Mouse (Mus musculus) gastrocnemius, adult 2 months (tissue): ENCODE measurements around the gene Hdhd3. TPM values are rescaled to one million over a fixed set of nuclear protein-coding genes. Genes with fewer than 3 reads are reported as not detected.

Source experiments
- DNase-seq: peaks from one replicate; pipeline ENCODE4 v3.0.0; 2022
- H3K27ac ChIP-seq: fragments of 200-600 bp; 2 replicates; pipeline ENCODE4 v1.8.1; 2022; ENCODE audit warnings: mild to moderate bottlenecking
- H3K4me3 ChIP-seq: fragments of 200-600 bp; 2 replicates; pipeline ENCODE4 v1.8.1; 2022; ENCODE audit warnings: mild to moderate bottlenecking, moderate library complexity
- CTCF ChIP-seq: fragments of 200-600 bp; IDR thresholded peaks from 2 replicates; pipeline ENCODE4 v1.8.1; 2022; ENCODE audit warnings: antibody characterized with exemption, mild to moderate bottlenecking, moderate library complexity
- intact Hi-C: fragments of 180-260 bp; cut with DNase I; formaldehyde crosslinking; loops from one replicate; pipeline ENCODE4 v1.15.1; 2025
- total RNA-seq, 2 experiments: library from RNA; stranded (reverse); gene quantifications; 2 replicates each; pipeline ENCODE4 v1.2.3; 2021

The Hdhd3 gene
- total RNA-seq, 2 experiments from 2014 or later = 1.3 to 1.6 TPM

DNA sequence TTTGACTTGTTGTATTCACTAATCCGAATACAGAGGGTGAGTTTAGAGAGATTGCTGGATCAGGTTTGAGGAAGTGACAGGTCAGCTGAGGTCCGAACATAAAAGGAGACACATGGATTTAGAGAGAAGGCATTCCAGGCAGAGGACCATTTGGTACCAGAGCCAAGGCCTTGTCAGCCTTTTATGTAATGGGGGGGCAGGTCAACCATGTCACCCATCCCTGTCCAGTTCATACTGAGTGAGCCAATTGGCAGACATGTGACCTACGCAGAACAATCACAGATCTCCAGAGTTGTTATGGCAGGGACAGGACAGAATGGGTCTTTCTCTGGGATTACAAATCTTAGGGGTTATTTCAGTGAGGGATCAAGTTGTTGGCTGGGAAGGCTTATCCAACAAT, 2.7 kb upstream of the Hdhd3 start:
- Histone ChIP-seq H3K4me3 (no peak overlapping the region), H3K27ac (no peak overlapping the region)
- DNase-seq = no peak
- TF ChIP-seq CTCF = no peak
- intact Hi-C loops = loop anchor here (5.0 kb wide), 1 partner anchor 164 kb away; no protein-coding TSS in a partner anchor

DNA sequence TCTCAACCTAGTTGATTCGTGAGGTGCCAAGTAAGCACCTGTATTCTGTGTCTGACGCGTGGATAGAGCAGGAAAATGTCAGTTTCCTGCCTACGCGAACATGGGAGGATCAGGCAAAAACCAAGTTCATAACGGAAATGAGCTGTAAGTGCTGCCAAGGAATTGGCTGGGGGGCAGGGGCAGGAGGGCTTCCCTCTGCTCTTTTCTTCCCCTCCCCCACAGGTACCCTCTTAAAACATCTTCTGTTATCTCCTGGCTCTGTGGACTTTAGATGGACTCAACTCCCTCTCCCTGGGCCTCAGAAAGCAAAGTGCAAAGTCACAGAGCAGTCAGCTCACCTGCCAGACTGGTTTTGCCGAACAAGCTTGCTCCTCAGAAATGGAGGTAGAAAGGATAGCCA, 298 bp downstream of the Hdhd3 start:
- no peak overlapping the region; the same call in 1 of the 2 replicates for H3K4me3 ChIP-seq
- no peak for TF ChIP-seq CTCF
- intact Hi-C loops = loop anchor here (2.0 kb wide), 1 partner anchor 94 kb away; the partner anchor contains the start of genes Cdc26 and Prpf4
- DNase-seq = no peak
- no peak overlapping the region for H3K27ac ChIP-seq

DNA sequence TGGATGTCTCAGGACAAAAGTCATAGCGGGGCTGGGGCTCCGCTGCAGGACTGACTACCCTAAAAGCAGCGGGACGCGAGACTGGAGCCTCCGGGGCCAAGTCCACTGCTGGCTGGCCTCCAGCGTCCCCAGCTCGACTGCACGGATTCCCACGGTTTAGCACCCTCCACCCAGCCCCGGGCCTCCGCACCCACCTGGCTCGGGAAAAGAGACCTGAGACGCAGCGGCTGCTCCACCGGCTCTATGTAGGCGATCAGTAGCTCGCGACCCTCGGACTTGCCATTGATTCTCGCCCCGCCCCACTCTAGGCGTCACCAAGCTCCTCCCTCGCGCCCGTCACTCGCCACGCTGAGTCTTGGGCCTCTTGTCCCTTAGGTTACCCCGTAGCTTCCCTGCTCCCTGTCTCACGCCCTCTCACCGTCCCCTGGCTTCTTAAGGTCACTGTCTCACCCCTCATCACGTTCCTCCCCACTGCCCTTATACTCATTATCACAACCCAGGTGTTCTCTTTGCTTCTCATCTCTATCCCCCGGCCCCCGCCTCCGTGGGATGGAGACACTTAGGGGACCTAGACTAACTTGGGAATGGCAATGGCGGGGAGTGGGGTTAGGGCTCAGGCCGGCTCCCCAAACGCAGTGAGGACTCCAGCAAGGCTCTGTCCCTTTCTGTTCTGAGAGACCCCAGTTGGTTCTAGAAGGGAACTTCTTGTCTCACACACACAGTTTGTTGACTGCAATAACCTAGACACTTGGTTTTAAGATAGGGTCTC, 1.1 kb downstream of the Hdhd3 start:
- H3K27ac ChIP-seq = peak overlapping the region; percentile 93

DNA sequence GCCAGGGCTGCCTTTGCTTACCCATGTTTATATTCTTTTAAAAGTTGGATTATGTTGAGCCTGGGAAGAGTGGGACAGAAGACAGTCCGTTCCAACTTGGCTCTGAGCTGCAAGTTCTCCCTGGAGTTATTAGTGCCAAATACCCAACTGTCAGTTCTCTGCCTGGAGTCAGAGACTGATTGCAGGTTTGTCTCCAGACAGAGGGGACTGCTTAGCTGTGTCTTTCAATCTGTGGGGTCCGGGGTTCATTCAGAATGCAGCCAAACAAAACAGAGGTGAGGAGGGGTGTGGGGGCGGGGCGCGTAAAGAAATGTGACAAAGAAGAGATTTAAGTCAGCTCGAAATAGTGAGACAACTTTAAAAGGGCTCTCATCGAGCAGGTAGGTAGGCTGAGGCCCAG, 1.7 kb downstream of the Hdhd3 start:
- Histone ChIP-seq H3K4me3 (peak overlapping the region; percentile 97), H3K27ac (peak overlapping the region; percentile 93)
- TF ChIP-seq CTCF = no peak
- no peak for DNase-seq
- intact Hi-C loops = no loop called here

More for the DNA sequence above, 1.1 kb downstream of the Hdhd3 start:
- intact Hi-C loops = loop anchor here (2.0 kb wide), 1 partner anchor 93 kb away; the partner anchor contains the start of genes Cdc26 and Prpf4
- no peak for TF ChIP-seq CTCF
- peak; percentile 92 for DNase-seq
- peak overlapping the region; percentile 97 for H3K4me3 ChIP-seq

DNA sequence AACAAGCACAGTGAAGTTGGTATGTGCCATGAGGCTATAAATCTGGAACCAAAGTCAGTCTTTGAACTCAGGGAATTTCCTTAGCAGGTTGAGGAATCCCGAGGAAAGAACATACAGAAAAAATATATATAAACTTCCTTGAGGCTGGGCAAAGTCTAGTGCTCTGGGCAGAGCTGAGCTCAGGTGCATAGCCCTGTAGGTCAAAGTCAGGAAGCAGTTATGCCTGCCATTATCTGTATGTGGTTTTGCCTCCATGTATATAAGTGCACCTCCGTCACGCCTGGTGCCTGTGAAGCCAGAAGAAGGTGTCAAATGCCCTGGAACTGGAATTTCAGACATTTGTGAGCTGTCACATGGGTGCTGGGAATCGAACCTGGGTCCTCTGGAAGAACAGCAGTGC, 2.5 kb downstream of the Hdhd3 start:
- TF ChIP-seq CTCF = no peak
- no peak overlapping the region for H3K4me3 ChIP-seq
- intact Hi-C loops = no loop called here
- H3K27ac ChIP-seq = no peak overlapping the region
- no peak for DNase-seq

DNA sequence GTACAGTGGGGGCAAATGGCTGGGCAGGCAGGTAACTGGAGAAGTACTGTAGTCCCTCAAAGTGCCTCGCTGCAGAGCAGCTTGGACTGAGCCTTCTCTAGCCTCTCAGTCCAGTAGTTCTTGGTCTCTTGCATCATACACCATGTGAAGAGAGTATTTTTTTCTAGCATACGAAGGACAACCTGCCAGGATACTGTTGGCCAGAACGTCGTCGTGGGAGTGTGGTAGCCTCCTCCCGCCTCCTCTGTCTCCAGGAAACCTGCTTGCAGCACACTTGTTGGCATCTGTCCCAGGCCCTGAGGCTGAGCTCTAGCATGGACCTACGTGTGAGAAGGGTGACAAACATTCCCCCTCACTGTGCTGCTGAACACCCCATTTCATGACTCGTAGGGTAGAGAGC, 6.5 kb downstream of the Hdhd3 start:
- TF ChIP-seq CTCF = no peak
- peak; percentile 72 for DNase-seq
- intact Hi-C loops = no loop called here
- Histone ChIP-seq H3K27ac (no peak overlapping the region), H3K4me3 (no peak overlapping the region)

DNA sequence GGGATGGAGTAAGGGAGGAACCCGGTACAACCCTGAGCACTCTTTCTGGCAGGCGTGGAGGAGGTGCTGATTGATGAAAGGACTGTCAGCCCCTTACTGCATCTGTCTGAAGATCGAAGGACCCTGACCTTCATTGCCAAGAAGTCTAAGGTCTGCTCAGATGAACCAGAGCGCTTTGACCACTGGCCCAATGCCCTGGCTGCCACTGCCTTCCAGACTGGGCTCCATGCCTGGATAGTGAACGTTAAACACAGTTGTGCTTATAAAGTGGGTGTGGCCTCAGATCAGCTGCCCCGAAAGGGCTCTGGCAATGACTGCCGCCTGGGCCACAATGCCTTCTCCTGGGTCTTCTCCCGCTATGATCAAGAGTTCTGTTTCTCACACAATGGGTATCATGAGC, 7.3 kb downstream of the Hdhd3 start:
- intact Hi-C loops = no loop called here

DNA sequence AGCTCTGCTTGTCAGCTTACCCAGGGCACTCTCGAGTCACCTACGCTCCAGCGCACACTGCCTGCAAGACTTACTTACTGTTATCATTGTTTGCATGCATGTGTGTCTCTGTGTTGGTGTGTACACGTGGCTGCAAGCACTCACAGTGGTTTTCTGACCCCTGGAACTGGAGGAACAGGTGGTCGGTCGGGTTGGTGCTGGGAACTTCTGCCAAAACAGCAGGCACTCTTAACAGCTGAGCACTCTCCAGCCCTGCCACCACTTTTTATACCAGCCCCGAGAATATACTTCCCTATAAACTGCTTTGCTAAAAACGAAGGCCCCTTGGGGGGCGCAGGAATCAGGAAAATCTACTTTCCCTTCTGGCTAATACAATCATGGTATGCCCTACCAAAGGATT, 9.0 kb downstream of the Hdhd3 start:
- DNase-seq = no peak
- Histone ChIP-seq H3K27ac (no peak overlapping the region), H3K4me3 (no peak overlapping the region)
- no peak for TF ChIP-seq CTCF
- intact Hi-C loops = no loop called here

More for the DNA sequence above, 7.3 kb downstream of the Hdhd3 start:
- Histone ChIP-seq H3K4me3 (peak overlapping the region; percentile 53), H3K27ac (no peak overlapping the region)
- TF ChIP-seq CTCF = no peak
- peak; percentile 81 for DNase-seq

DNA sequence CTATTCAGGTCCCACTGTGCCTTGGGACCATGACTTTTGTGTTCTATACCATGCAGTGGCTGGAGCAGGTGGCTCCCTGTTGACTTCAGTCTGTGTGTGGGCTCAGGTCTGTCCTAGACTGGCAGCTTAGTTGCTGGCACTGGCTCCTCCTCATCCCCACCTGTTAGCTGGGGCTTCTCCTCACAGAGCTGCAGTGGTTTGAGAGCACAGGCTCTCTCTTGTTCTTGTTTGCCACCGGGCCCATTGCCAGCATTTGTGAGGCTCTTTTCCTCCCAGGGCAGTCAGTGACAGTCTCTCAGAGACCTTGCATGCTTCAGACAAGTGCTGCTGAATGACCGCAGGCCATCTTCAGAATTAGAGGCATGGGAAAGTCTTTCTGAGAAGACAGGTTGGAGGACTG, 10.6 kb downstream of the Hdhd3 start:
- TF ChIP-seq CTCF = no peak
- Histone ChIP-seq H3K4me3 (no peak overlapping the region), H3K27ac (no peak overlapping the region)
- intact Hi-C loops = no loop called here
- DNase-seq = no peak

DNA sequence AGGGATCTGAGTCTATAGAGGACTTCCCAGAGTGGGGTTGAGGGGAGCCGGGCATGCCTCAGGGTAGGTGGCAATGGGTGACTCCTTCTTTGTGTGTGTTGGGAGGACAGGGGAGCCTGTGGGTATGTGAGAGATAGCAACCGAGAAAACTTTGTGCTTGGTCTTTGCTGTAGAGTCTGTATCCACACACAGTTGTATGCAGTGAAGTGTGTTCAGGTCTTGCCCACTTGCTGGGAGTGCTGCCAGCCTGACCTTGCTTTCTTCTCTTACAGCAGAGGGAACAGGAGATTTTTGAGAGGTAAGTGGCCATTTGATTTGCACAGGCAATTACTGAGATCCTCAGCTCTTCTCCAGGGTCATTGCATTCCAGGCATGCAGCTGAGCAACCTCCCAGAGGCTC, 15.4 kb downstream of the Hdhd3 start:
- no peak overlapping the region for H3K27ac ChIP-seq
- no peak overlapping the region for H3K4me3 ChIP-seq
- no peak for DNase-seq
- no peak for TF ChIP-seq CTCF
- intact Hi-C loops = no loop called here

DNA sequence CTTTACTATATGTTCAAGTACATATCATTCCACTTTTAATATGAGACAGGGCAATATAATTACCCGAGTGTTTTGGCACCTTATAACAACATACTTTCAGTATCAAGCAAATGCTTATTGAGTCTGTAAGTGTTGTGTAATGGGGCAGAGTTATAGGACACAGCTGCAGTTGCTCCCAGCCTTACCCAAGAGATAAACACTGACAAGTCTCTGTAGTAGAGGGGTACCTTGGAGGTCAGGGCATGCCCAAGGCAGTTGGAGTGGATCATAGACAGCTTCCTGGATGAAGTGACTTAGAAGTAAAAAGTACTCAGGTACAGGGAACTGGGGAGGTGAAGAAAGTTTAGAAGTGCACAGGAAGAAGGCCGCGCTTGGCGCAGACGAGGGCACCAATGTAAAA, 16.1 kb downstream of the Hdhd3 start:
- intact Hi-C loops = no loop called here
- no peak overlapping the region for H3K4me3 ChIP-seq
- DNase-seq = no peak
- H3K27ac ChIP-seq = no peak overlapping the region
- no peak for TF ChIP-seq CTCF

DNA sequence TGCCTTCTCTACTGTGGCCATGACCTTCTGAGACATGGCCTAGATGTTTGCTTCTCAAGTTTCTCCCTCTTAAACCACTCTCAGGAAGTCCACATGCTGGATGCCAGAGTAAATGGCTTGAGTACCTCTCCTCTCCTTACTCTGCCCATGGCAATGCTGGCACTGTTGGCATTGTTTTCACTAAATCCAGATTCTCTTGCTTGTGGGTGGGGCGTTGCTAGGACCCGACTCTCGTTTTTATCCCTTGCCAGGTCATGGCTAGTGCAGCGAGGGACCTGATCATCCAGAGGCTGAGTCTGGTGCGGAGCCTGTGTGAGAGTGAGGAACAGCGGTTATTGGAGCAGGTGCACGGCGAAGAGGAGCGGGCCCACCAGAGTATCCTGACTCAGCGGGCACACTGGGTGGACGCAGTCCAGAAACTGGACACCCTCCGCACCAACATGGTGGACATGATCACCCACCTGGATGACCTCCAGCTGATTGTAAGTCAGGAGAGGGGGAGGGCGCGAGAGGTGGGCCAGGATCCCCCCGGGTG, 17.0 kb downstream of the Hdhd3 start:
- intact Hi-C loops = no loop called here
- no peak for TF ChIP-seq CTCF

DNA sequence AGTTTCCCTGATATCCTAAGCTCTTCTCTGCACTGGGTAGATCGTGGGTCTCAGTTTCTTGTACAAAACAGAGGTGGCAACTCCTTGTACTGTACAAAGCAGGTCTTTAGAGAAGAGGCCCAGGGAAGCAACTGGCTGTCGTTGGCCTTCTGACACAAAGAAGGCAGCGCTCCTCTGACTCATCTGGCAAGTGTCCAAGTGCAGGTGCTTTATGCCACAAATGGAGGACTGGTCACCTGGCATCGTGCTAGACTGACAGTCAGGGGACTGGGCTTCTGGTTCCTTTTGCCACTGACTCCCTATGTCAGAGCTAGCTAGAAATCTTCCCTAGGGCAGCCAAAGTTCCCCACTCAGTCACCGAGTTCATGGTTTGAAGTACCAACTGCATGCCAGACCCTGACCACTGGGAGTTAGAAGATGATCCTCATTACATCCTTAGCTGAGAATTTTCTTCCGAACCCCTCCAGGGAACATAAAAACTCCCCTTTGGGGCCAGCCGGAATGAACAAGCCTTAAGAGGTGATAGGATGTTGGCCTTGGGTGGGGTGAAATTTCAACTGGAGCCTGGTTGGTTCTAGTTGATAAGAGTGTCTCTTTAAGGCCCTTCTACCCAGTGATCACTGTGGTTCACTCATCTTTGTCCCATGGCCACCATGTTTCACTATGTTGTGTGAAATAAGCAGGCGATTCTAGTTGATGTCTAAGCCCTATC, 17.7 kb downstream of the Hdhd3 start:
- DNase-seq = no peak
- H3K4me3 ChIP-seq = no peak overlapping the region
- no peak overlapping the region for H3K27ac ChIP-seq
- intact Hi-C loops = no loop called here
- TF ChIP-seq CTCF = no peak

More for the DNA sequence above, 17.0 kb downstream of the Hdhd3 start:
- Histone ChIP-seq H3K27ac (no peak overlapping the region), H3K4me3 (no peak overlapping the region)
- no peak for DNase-seq
